Mouse (Mus musculus) megakaryocyte, embryonic 14.5 days (primary cell): ENCODE results near the gene Ikzf4.

ENCODE experiments used
- FLI1 ChIP-seq: IDR thresholded peaks from 2 replicates; pipeline ENCODE4 v1.6.1; 2012; ENCODE audit warnings: low read length, inconsistent platforms, mixed read lengths
- GATA1 ChIP-seq: IDR thresholded peaks from 3 replicates; pipeline ENCODE4 v1.6.1; 2012; ENCODE audit warnings: mixed read lengths, low read length, inconsistent platforms, borderline replicate concordance

DNA sequence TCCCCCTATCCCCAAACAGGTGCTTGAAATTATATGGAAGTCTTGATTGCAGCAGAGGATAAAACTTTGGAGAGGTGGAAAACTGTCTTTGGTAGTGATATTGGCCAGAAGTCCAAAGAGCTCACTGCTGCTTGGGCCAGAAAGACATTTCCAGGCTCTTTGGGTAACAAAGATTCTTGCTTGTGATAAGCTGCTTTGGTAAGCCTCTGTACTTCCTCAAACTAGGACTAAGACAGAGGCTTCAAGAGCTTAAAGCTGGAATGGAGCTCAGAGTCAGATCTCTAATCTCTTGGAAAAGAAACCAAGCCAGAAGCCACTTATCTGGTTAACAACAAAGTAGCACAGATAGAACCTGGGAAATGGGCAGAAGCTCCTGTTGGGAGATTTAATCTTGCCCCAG lies 16.7 kb upstream of the Ikzf4 start:
- TF ChIP-seq GATA1 (no peak), FLI1 (no peak)
